18 mouse cellular contexts compared by ENCODE assay signal in the genomic region with DNA sequence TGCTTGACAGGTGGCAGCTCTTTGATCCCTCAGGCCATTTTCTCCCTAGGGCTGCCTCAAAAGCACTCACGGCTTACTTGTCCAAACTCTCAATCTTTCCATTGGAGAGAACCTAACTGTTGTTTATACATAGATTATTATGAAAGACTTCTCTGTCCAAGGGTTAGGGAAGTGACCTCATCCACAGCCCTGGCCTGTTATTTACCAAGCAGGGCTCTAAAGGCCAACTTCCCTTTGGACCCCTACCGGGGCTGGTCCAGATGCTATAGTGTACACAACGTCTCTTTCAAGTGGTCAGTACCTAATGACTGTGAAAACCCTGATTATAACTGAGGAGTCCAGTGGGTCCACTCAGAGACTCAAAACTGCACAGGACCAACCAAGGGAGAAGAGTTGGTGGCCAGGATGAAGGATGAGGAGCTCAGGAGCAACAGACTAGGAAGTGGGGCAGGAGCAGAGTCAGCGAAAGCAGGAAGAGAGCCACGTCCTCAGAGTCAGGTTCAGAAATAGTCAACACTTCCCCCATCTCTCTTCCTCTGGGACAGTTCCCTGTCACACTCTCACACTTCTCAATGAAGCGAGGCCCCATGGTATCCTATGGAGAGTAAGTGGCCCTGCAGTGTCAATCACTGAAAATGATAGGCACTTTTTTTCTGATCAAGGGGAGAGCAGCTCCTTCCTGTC. TPM values are rescaled to one million over a fixed set of nuclear protein-coding genes. Genes with fewer than 3 reads are reported as not detected.
DNase-seq lines count a peak whose midpoint lies in the region; ATAC-seq and TF ChIP-seq lines count a peak whose summit lies in the region.
"Had no signal": no experiment of that assay in that cellular context is flagged by ENCODE, and none has a peak within 500 bp of the region (broad histone marks: within the 10 kb centered on the region; RNA-seq: fewer than 3 reads in every experiment).

No protein-coding gene starts in this region.

- intact Hi-C loops in left cerebral cortex, postnatal 14 days (cut with DNase I), result no loop called here

- ATAC-seq in megakaryocyte, adult 5-6 weeks (ENCODE audit: poor library complexity, severe bottlenecking), result peak; percentile 73
- ATAC-seq: CD4-positive, CD25-positive, alpha-beta regulatory T cell, adult 4 months had no signal

- DNase-seq in kidney, adult 2 months, result peak; percentile 16
- DNase-seq in kidney, postnatal 36 days, result no peak
- peak; percentile 83 for DNase-seq in liver, adult 2 months (ENCODE audit: extremely low read depth, low read depth, low spot score)
- DNase-seq in frontal cortex, postnatal 25 days (ENCODE audit: low spot score in 2 of 2), result no peak
- DNase-seq in left cerebral cortex, postnatal 14 days (ENCODE audit: low spot score in 2 of 2), result no peak
- no peak for DNase-seq in adrenal gland, adult 8-10 months
- DNase-seq: cerebellum, postnatal 10 days; gastrocnemius, postnatal 10 days; kidney, postnatal 14 days; left cerebral cortex, postnatal 4 days; right cerebral cortex, postnatal 4 days had no signal

- H3K4me1 ChIP-seq in kidney, adult 2 months (ENCODE audit: control insufficient read depth, insufficient read depth, low read length), result no peaks in the 10 kb centered on the region
- no peaks in the 10 kb centered on the region; the same call in 1 of the 2 replicates for H3K4me1 ChIP-seq in brown adipose tissue, adult 24 weeks (ENCODE audit: control insufficient read depth, insufficient read depth, insufficient read length, low read length)
- peaks cover 6% of the 10 kb centered on the region; the same call in 1 of the 2 replicates for H3K4me1 ChIP-seq in liver, adult 2 months (ENCODE audit: control insufficient read depth, insufficient read depth, low read length)
- H3K4me1 ChIP-seq: embryonic facial prominence, embryonic 12.5 days; forebrain, embryonic 10.5 days; midbrain, embryonic 10.5 days had no signal

- no peak overlapping the region for H3K9ac ChIP-seq in liver, adult 2 months (ENCODE audit: low read depth, low read length)
- H3K9ac ChIP-seq: embryonic facial prominence, embryonic 12.5 days had no signal

- H3K79me2 ChIP-seq in liver, adult 2 months (ENCODE audit: control insufficient read depth, insufficient read depth, low read length), result no peaks in the 10 kb centered on the region

- no peaks in the 10 kb centered on the region for H3K27me3 ChIP-seq in kidney, adult 2 months (replicated peaks; ENCODE audit: control insufficient read depth, insufficient read depth, low read length)
- H3K27me3 ChIP-seq in liver, adult 2 months (ENCODE audit: control insufficient read depth, insufficient read depth, low read length), result no peaks in the 10 kb centered on the region
- H3K27me3 ChIP-seq: embryonic facial prominence, embryonic 12.5 days had no signal

- H3K36me3 ChIP-seq in kidney, adult 2 months (ENCODE audit: control insufficient read depth, insufficient read depth, low read length), result no peaks in the 10 kb centered on the region
- H3K36me3 ChIP-seq in liver, adult 2 months (ENCODE audit: control insufficient read depth, insufficient read depth, low read length), result no peaks in the 10 kb centered on the region
- H3K36me3 ChIP-seq: embryonic facial prominence, embryonic 12.5 days; forebrain, embryonic 10.5 days; midbrain, embryonic 10.5 days had no signal

- no peak for TF ChIP-seq CTCF in kidney, adult 2 months (conservative IDR thresholded peaks at IDR 0.05; ENCODE audit: insufficient read depth, insufficient read length, low read depth, low read length)
- TF ChIP-seq CTCF in liver, adult 2 months (IDR thresholded peaks at IDR 0.05; ENCODE audit: low read depth, low read length), result no peak

- H3K4me3 ChIP-seq in kidney, adult 2 months (ENCODE audit: insufficient read depth, low read depth, low read length), result no peak overlapping the region
- no peak overlapping the region for H3K4me3 ChIP-seq in brown adipose tissue, adult 24 weeks (ENCODE audit: insufficient read depth, low read depth, low read length)
- no peak overlapping the region for H3K4me3 ChIP-seq in liver, adult 2 months (ENCODE audit: insufficient read depth, low read depth, low read length)
- H3K4me3 ChIP-seq: embryonic facial prominence, embryonic 12.5 days; forebrain, embryonic 10.5 days; midbrain, embryonic 10.5 days; myocyte had no signal

- no peak for TF ChIP-seq POLR2A in kidney, adult 2 months (IDR thresholded peaks at IDR 0.05; ENCODE audit: low read depth, low read length)
- no peak for TF ChIP-seq POLR2A in liver, adult 2 months (IDR thresholded peaks at IDR 0.05; ENCODE audit: extremely low read depth, insufficient read depth, low read length)

- 66% methylated on average over 6 of the region's 6 CpGs for WGBS in kidney, adult 2 months
- 32% methylated on average over 6 of the region's 6 CpGs for WGBS in liver, adult 2 months

- no peak overlapping the region; the same call in 1 of the 2 replicates for H3K27ac ChIP-seq in kidney, adult 2 months (ENCODE audit: insufficient read depth, low read depth, low read length)
- H3K27ac ChIP-seq in brown adipose tissue, adult 24 weeks (replicated peaks; ENCODE audit: low read depth, low read length), result peak overlapping the region; percentile 75
- H3K27ac ChIP-seq in liver, adult 2 months (replicated peaks; ENCODE audit: insufficient read depth, low read depth, low read length), result peak overlapping the region; percentile 62
- H3K27ac ChIP-seq: embryonic facial prominence, embryonic 12.5 days; forebrain, embryonic 10.5 days; midbrain, embryonic 10.5 days had no signal

RNA-seq across cellular contexts. Expression of gene Lilra5, which starts 1.6 kb away (rescaled TPM):
- 1.2 and 1.6 TPM in 2 replicates for polyA plus RNA-seq in kidney, adult 2 months (2012; rRNA removed)
- polyA plus RNA-seq in brown adipose tissue, adult 24 weeks (2012; ENCODE audit: insufficient read depth, insufficient read length, missing spikeins), result 0.88 and 1.1 TPM in 2 replicates
- total RNA-seq in liver, adult 2 months (2014; rRNA removed), result 2.9 and 4.3 TPM in 2 replicates
- 0.60 and 0.71 TPM in 2 replicates for polyA plus RNA-seq in liver, adult 2 months (2012; rRNA removed)
- 0.25 and 1.8 TPM in 2 replicates for total RNA-seq in megakaryocyte, adult 5-6 weeks (2015)
- 0.44 and 0.69 TPM in 2 replicates for total RNA-seq in megakaryocyte, adult 5-6 weeks (2017)
- not detected for total RNA-seq in left cerebral cortex, postnatal 14 days (2021)
- total RNA-seq in adrenal gland, adult 8-10 months (2022), result 1 to 10 TPM; 2.9 to 6.9 (median 4.2) TPM
- total RNA-seq: gastrocnemius, postnatal 10 days; left cerebral cortex, postnatal 4 days had no signal
- polyA plus RNA-seq: CD4-positive, CD25-positive, alpha-beta regulatory T cell, adult 4 months; embryonic facial prominence, embryonic 12.5 days; forebrain, embryonic 10.5 days; midbrain, embryonic 10.5 days; myocyte had no signal

Comparison
In these comparisons a context has a peak if more than half of its experiments do, and no peak if none do; other contexts are left out.
1. DNase-seq: peak in kidney, adult 2 months (single experiment) and liver, adult 2 months (single experiment); none in kidney, postnatal 36 days (0 of 2), frontal cortex, postnatal 25 days (0 of 2), left cerebral cortex, postnatal 14 days (0 of 2) and adrenal gland, adult 8-10 months (single experiment).